Mouse (Mus musculus): ENCODE measurements at regions not wholly inside any gene's neighbourhood (a gene's known extent, or its start where the extent isn't known, plus 50 kb on each side); places are given as distances from the start of the nearest gene placed in this dataset.

- Histone ChIP-seq H3K27ac (ENCODE audit: insufficient read depth, low read depth, low read length, poor library complexity, severe bottlenecking) (no peak overlapping the region), H3K4me3 (ENCODE audit: insufficient read depth in 1 of 2, low read depth in 1 of 2, low read length in 2 of 2, poor library complexity in 1 of 2, severe bottlenecking in 1 of 2) (no peak overlapping the region), H3K9me3 (ENCODE audit: control insufficient read depth, insufficient read depth, low read depth, low read length) (no peaks in the 10 kb centered on the region), H3K9ac (ENCODE audit: insufficient read depth, low read depth, low read length, poor library complexity, severe bottlenecking) (no peak overlapping the region), H3K4me1 (ENCODE audit: control insufficient read depth in 2 of 2, insufficient read depth in 2 of 2, low read length in 2 of 2, poor library complexity in 1 of 2) (no peaks in the 10 kb centered on the region), H3K36me3 (ENCODE audit: control insufficient read depth, insufficient read depth, low read length, poor library complexity, severe bottlenecking) (no peaks in the 10 kb centered on the region)
- TF ChIP-seq ZC3H11A (IDR thresholded peaks at IDR 0.05; ENCODE audit: borderline replicate concordance, low read depth, low read length) (no peak), CHD2 (IDR thresholded peaks at IDR 0.05; ENCODE audit: low read depth, low read length) (no peak), MAFK (IDR thresholded peaks at IDR 0.05; ENCODE audit: insufficient read depth, low read depth, low read length) (no peak)
- peak; percentile 35 for DNase-seq (ENCODE audit: low read depth, low spot score)
- in situ Hi-C loops (cut with MboI; ENCODE audit: low sequenced_read_pairs in 2 of 2, unreplicated experiment in 2 of 2): no loop called here
These were observed 188.3 kb downstream of the Wdr11 start for GRCm38 (mm10) chr7:129779939-129780338.

DNA sequence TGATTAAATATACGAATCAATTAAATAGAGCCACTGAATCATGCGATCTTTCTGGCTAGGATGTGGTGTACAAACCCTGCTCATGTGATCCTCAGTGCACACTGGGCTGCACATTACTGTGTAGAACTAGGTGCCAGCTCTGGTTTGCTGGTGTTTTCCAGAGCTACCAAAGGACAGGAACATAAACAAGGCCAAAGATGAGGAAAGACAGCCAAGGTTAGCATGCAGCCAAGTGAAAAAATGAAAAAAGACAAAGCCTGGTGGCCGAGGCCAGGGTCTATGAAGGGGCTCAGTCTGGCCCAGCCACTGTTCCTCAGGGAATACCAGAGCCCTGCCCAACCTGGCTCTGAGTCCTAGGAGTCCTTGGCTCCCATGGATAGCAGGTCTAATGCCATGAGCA, 190.1 kb downstream of the Wdr11 start:
- in situ Hi-C loops (cut with MboI; ENCODE audit: low sequenced_read_pairs in 2 of 2, unreplicated experiment in 2 of 2): no loop called here
- TF ChIP-seq HCFC1 (IDR thresholded peaks at IDR 0.05; ENCODE audit: borderline replicate concordance, insufficient read depth, low read length) (no peak), ZNF384 (IDR thresholded peaks at IDR 0.05; ENCODE audit: low read depth, low read length) (no peak), ZC3H11A (IDR thresholded peaks at IDR 0.05; ENCODE audit: borderline replicate concordance, low read depth, low read length) (no peak), CHD2 (IDR thresholded peaks at IDR 0.05; ENCODE audit: low read depth, low read length) (no peak), MAFK (IDR thresholded peaks at IDR 0.05; ENCODE audit: insufficient read depth, low read depth, low read length) (no peak)
- DNase-seq (ENCODE audit: low read depth, low spot score): no peak
- Histone ChIP-seq H3K4me1 (ENCODE audit: control insufficient read depth in 2 of 2, insufficient read depth in 2 of 2, low read length in 2 of 2, poor library complexity in 1 of 2) (no peaks in the 10 kb centered on the region), H3K4me3 (ENCODE audit: insufficient read depth in 1 of 2, low read depth in 1 of 2, low read length in 2 of 2, poor library complexity in 1 of 2, severe bottlenecking in 1 of 2) (no peak overlapping the region), H3K9ac (ENCODE audit: insufficient read depth, low read depth, low read length, poor library complexity, severe bottlenecking) (no peak overlapping the region), H3K27ac (ENCODE audit: insufficient read depth, low read depth, low read length, poor library complexity, severe bottlenecking) (no peak overlapping the region), H3K9me3 (ENCODE audit: control insufficient read depth, insufficient read depth, low read depth, low read length) (no peaks in the 10 kb centered on the region), H3K36me3 (ENCODE audit: control insufficient read depth, insufficient read depth, low read length, poor library complexity, severe bottlenecking) (no peaks in the 10 kb centered on the region)

DNA sequence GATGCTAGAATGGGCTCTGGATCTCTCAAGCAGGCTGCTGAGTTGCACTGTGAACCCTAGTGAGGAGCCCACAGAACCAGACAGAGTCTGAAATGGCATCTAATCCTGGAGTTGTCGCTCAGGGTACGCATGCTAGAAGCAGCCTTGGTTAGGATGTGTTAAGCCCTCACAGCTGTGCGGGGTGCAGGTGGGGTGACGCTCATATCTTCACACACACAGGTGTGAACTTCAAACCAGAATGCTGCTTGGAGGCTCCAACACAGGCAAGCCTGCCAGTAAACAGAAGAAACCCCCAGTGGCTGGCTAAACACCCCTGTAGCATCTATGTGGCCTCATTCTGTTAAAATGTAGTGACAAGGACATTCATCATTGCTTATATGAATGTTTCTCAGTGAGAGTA, 193.3 kb downstream of the Wdr11 start:
- H3K4me3 ChIP-seq (ENCODE audit: insufficient read depth in 1 of 2, low read depth in 1 of 2, low read length in 2 of 2, poor library complexity in 1 of 2, severe bottlenecking in 1 of 2): no peak overlapping the region
- no peaks in the 10 kb centered on the region for H3K9me3 ChIP-seq (ENCODE audit: control insufficient read depth, insufficient read depth, low read depth, low read length)
- in situ Hi-C loops (cut with MboI; ENCODE audit: low sequenced_read_pairs in 2 of 2, unreplicated experiment in 2 of 2): no loop called here
- no peak for DNase-seq (ENCODE audit: low read depth, low spot score)
- H3K9ac ChIP-seq (ENCODE audit: insufficient read depth, low read depth, low read length, poor library complexity, severe bottlenecking): no peak overlapping the region
- TF ChIP-seq MAFK (IDR thresholded peaks at IDR 0.05; ENCODE audit: insufficient read depth, low read depth, low read length): no peak
- TF ChIP-seq CHD2 (IDR thresholded peaks at IDR 0.05; ENCODE audit: low read depth, low read length): no peak
- no peak for TF ChIP-seq ZC3H11A (IDR thresholded peaks at IDR 0.05; ENCODE audit: borderline replicate concordance, low read depth, low read length)
- no peak for TF ChIP-seq ZNF384 (IDR thresholded peaks at IDR 0.05; ENCODE audit: low read depth, low read length)
- TF ChIP-seq HCFC1 (IDR thresholded peaks at IDR 0.05; ENCODE audit: borderline replicate concordance, insufficient read depth, low read length): no peak
- no peaks in the 10 kb centered on the region for H3K4me1 ChIP-seq (ENCODE audit: control insufficient read depth in 2 of 2, insufficient read depth in 2 of 2, low read length in 2 of 2, poor library complexity in 1 of 2)
- no peaks in the 10 kb centered on the region for H3K36me3 ChIP-seq (ENCODE audit: control insufficient read depth, insufficient read depth, low read length, poor library complexity, severe bottlenecking)
- no peak overlapping the region for H3K27ac ChIP-seq (ENCODE audit: insufficient read depth, low read depth, low read length, poor library complexity, severe bottlenecking)

DNA sequence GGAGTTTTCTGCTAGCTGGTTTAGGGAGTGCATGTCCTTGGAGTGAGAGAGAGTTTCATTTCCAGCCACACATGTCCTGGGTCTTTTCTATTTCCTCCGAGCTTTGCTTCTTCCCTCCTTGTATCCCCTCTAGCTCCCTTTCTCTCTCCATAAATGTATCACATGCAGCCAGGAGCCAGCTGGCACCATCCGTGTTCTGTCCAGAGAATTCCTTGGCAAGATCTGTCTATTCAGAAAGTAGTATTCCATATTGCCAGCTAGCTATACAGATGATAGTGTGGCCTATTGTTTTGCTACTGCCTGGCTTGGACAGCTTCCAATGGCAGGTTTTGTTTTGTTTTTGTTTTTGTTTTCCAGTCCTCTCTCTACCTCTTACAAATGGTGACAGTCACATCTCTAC, 195.3 kb downstream of the Wdr11 start:
- Histone ChIP-seq H3K9ac (ENCODE audit: insufficient read depth, low read depth, low read length, poor library complexity, severe bottlenecking) (no peak overlapping the region), H3K36me3 (ENCODE audit: control insufficient read depth, insufficient read depth, low read length, poor library complexity, severe bottlenecking) (no peaks in the 10 kb centered on the region), H3K27ac (ENCODE audit: insufficient read depth, low read depth, low read length, poor library complexity, severe bottlenecking) (no peak overlapping the region), H3K9me3 (ENCODE audit: control insufficient read depth, insufficient read depth, low read depth, low read length) (no peaks in the 10 kb centered on the region), H3K4me3 (ENCODE audit: insufficient read depth in 1 of 2, low read depth in 1 of 2, low read length in 2 of 2, poor library complexity in 1 of 2, severe bottlenecking in 1 of 2) (no peak overlapping the region), H3K4me1 (ENCODE audit: control insufficient read depth in 2 of 2, insufficient read depth in 2 of 2, low read length in 2 of 2, poor library complexity in 1 of 2) (no peaks in the 10 kb centered on the region)
- no peak for TF ChIP-seq HCFC1 (IDR thresholded peaks at IDR 0.05; ENCODE audit: borderline replicate concordance, insufficient read depth, low read length)
- no peak for TF ChIP-seq MAFK (IDR thresholded peaks at IDR 0.05; ENCODE audit: insufficient read depth, low read depth, low read length)
- no peak for TF ChIP-seq ZNF384 (IDR thresholded peaks at IDR 0.05; ENCODE audit: low read depth, low read length)
- in situ Hi-C loops (cut with MboI; ENCODE audit: low sequenced_read_pairs in 2 of 2, unreplicated experiment in 2 of 2): no loop called here
- no peak for DNase-seq (ENCODE audit: low read depth, low spot score)

GRCm38 (mm10) chr7:129787736-129788135, 196.1 kb downstream of the Wdr11 start:
- in situ Hi-C loops (cut with MboI; ENCODE audit: low sequenced_read_pairs in 2 of 2, unreplicated experiment in 2 of 2): no loop called here

More at GRCm38 (mm10) chr7:129787736-129788135, 196.1 kb downstream of the Wdr11 start:
- TF ChIP-seq HCFC1 (IDR thresholded peaks at IDR 0.05; ENCODE audit: borderline replicate concordance, insufficient read depth, low read length) (no peak), CHD2 (IDR thresholded peaks at IDR 0.05; ENCODE audit: low read depth, low read length) (no peak), ZC3H11A (IDR thresholded peaks at IDR 0.05; ENCODE audit: borderline replicate concordance, low read depth, low read length) (no peak), MAFK (IDR thresholded peaks at IDR 0.05; ENCODE audit: insufficient read depth, low read depth, low read length) (no peak), ZNF384 (IDR thresholded peaks at IDR 0.05; ENCODE audit: low read depth, low read length) (no peak)
- Histone ChIP-seq H3K4me3 (ENCODE audit: insufficient read depth in 1 of 2, low read depth in 1 of 2, low read length in 2 of 2, poor library complexity in 1 of 2, severe bottlenecking in 1 of 2) (no peak overlapping the region), H3K36me3 (ENCODE audit: control insufficient read depth, insufficient read depth, low read length, poor library complexity, severe bottlenecking) (no peaks in the 10 kb centered on the region), H3K9ac (ENCODE audit: insufficient read depth, low read depth, low read length, poor library complexity, severe bottlenecking) (no peak overlapping the region), H3K4me1 (ENCODE audit: control insufficient read depth in 2 of 2, insufficient read depth in 2 of 2, low read length in 2 of 2, poor library complexity in 1 of 2) (no peaks in the 10 kb centered on the region), H3K27ac (ENCODE audit: insufficient read depth, low read depth, low read length, poor library complexity, severe bottlenecking) (no peak overlapping the region), H3K9me3 (ENCODE audit: control insufficient read depth, insufficient read depth, low read depth, low read length) (no peaks in the 10 kb centered on the region)
- DNase-seq (ENCODE audit: low read depth, low spot score): no peak

Measured in ES-E14 (cell line).